Mouse (Mus musculus): ENCODE data around the gene Nsd2. TPM values are rescaled to one million over a fixed set of nuclear protein-coding genes. Genes with fewer than 3 reads are reported as not detected.

Gene Nsd2
- polyA plus RNA-seq, 1 experiment from 2014 or later: 12.1 TPM

GRCm38 (mm10) chr5:33875472-33875871 is 54.9 kb downstream of the Nsd2 start:
- H3K4me2 ChIP-seq (replicated peaks; ENCODE audit: low read depth): no peak overlapping the region
- no peaks in the 10 kb centered on the region for H3K27me3 ChIP-seq (replicated peaks; ENCODE audit: control insufficient read depth, insufficient read depth, low read length)
- no peak overlapping the region for H3K4me3 ChIP-seq (ENCODE audit: low read depth, low read length)
- 100% methylated on average over 1 of the region's 1 CpGs for WGBS
- peaks cover 52% of the 10 kb centered on the region for H3K36me3 ChIP-seq (ENCODE audit: control insufficient read depth, insufficient read depth)
- no peak overlapping the region for H3K27ac ChIP-seq (ENCODE audit: low read depth, low read length)
- H3K4me1 ChIP-seq (replicated peaks; ENCODE audit: control insufficient read depth, insufficient read depth, low read length): no peaks in the 10 kb centered on the region
- no peaks in the 10 kb centered on the region for H3K9me3 ChIP-seq (ENCODE audit: control insufficient read depth)
- TF ChIP-seq CTCF (IDR thresholded peaks at IDR 0.05; ENCODE audit: low read depth): no peak
- ATAC-seq: no peak
- H3K9ac ChIP-seq (ENCODE audit: low read depth, low read length): no peak overlapping the region

- Histone ChIP-seq H3K36me3 (ENCODE audit: control insufficient read depth, insufficient read depth) (peaks cover 73% of the 10 kb centered on the region), H3K27ac (ENCODE audit: low read depth, low read length) (no peak overlapping the region), H3K4me3 (ENCODE audit: low read depth, low read length) (no peak overlapping the region), H3K4me1 (replicated peaks; ENCODE audit: control insufficient read depth, insufficient read depth, low read length) (no peaks in the 10 kb centered on the region), H3K9me3 (ENCODE audit: control insufficient read depth) (no peaks in the 10 kb centered on the region), H3K27me3 (replicated peaks; ENCODE audit: control insufficient read depth, insufficient read depth, low read length) (no peaks in the 10 kb centered on the region), H3K9ac (ENCODE audit: low read depth, low read length) (no peak overlapping the region), H3K4me2 (replicated peaks; ENCODE audit: low read depth) (no peak overlapping the region)
- no peak for ATAC-seq
- TF ChIP-seq CTCF (IDR thresholded peaks at IDR 0.05; ENCODE audit: low read depth): no peak
- 95% methylated on average over 4 of the region's 4 CpGs for WGBS
Observed at GRCm38 (mm10) chr5:33881118-33881517, 60.6 kb downstream of the Nsd2 start.

- no peak for TF ChIP-seq CTCF (IDR thresholded peaks at IDR 0.05; ENCODE audit: low read depth)
- Histone ChIP-seq H3K4me1 (replicated peaks; ENCODE audit: control insufficient read depth, insufficient read depth, low read length) (no peaks in the 10 kb centered on the region), H3K27me3 (replicated peaks; ENCODE audit: control insufficient read depth, insufficient read depth, low read length) (no peaks in the 10 kb centered on the region), H3K4me2 (replicated peaks; ENCODE audit: low read depth) (no peak overlapping the region), H3K9me3 (ENCODE audit: control insufficient read depth) (no peaks in the 10 kb centered on the region), H3K9ac (ENCODE audit: low read depth, low read length) (no peak overlapping the region), H3K36me3 (ENCODE audit: control insufficient read depth, insufficient read depth) (peaks cover 82% of the 10 kb centered on the region), H3K4me3 (ENCODE audit: low read depth, low read length) (no peak overlapping the region), H3K27ac (ENCODE audit: low read depth, low read length) (no peak overlapping the region)
- 92% methylated on average over 6 of the region's 6 CpGs for WGBS
- ATAC-seq: no peak
Observed at GRCm38 (mm10) chr5:33893406-33893805, 72.9 kb downstream of the Nsd2 start.

GRCm38 (mm10) chr5:33895116-33895515 is 74.6 kb downstream of the Nsd2 start:
- H3K4me3 ChIP-seq (ENCODE audit: low read depth, low read length): no peak overlapping the region
- no peaks in the 10 kb centered on the region for H3K27me3 ChIP-seq (replicated peaks; ENCODE audit: control insufficient read depth, insufficient read depth, low read length)
- no peaks in the 10 kb centered on the region for H3K9me3 ChIP-seq (ENCODE audit: control insufficient read depth)
- WGBS: 77% methylated on average over 9 of the region's 9 CpGs
- peaks cover 90% of the 10 kb centered on the region for H3K36me3 ChIP-seq (ENCODE audit: control insufficient read depth, insufficient read depth)
- H3K9ac ChIP-seq (ENCODE audit: low read depth, low read length): no peak overlapping the region
- H3K4me2 ChIP-seq (replicated peaks; ENCODE audit: low read depth): no peak overlapping the region
- ATAC-seq: no peak
- no peak overlapping the region for H3K27ac ChIP-seq (ENCODE audit: low read depth, low read length)
- H3K4me1 ChIP-seq (replicated peaks; ENCODE audit: control insufficient read depth, insufficient read depth, low read length): no peaks in the 10 kb centered on the region
- no peak for TF ChIP-seq CTCF (IDR thresholded peaks at IDR 0.05; ENCODE audit: low read depth)

GRCm38 (mm10) chr5:33897158-33897557 is 76.6 kb downstream of the Nsd2 start:
- Histone ChIP-seq H3K9me3 (ENCODE audit: control insufficient read depth) (no peaks in the 10 kb centered on the region), H3K4me1 (replicated peaks; ENCODE audit: control insufficient read depth, insufficient read depth, low read length) (no peaks in the 10 kb centered on the region), H3K27me3 (replicated peaks; ENCODE audit: control insufficient read depth, insufficient read depth, low read length) (no peaks in the 10 kb centered on the region), H3K36me3 (ENCODE audit: control insufficient read depth, insufficient read depth) (peaks cover 89% of the 10 kb centered on the region), H3K9ac (ENCODE audit: low read depth, low read length) (no peak overlapping the region), H3K4me2 (replicated peaks; ENCODE audit: low read depth) (no peak overlapping the region), H3K4me3 (ENCODE audit: low read depth, low read length) (no peak overlapping the region), H3K27ac (ENCODE audit: low read depth, low read length) (no peak overlapping the region)
- no peak for ATAC-seq
- no peak for TF ChIP-seq CTCF (IDR thresholded peaks at IDR 0.05; ENCODE audit: low read depth)
- WGBS: 88% methylated on average over 2 of the region's 2 CpGs

- Histone ChIP-seq H3K4me1 (replicated peaks; ENCODE audit: control insufficient read depth, insufficient read depth, low read length) (no peaks in the 10 kb centered on the region), H3K9ac (ENCODE audit: low read depth, low read length) (no peak overlapping the region), H3K4me3 (ENCODE audit: low read depth, low read length) (no peak overlapping the region), H3K36me3 (ENCODE audit: control insufficient read depth, insufficient read depth) (peaks cover 88% of the 10 kb centered on the region), H3K4me2 (replicated peaks; ENCODE audit: low read depth) (no peak overlapping the region), H3K27me3 (replicated peaks; ENCODE audit: control insufficient read depth, insufficient read depth, low read length) (no peaks in the 10 kb centered on the region), H3K27ac (ENCODE audit: low read depth, low read length) (no peak overlapping the region), H3K9me3 (ENCODE audit: control insufficient read depth) (no peaks in the 10 kb centered on the region)
- WGBS: 86% methylated on average over 9 of the region's 9 CpGs
- no peak for ATAC-seq
- TF ChIP-seq CTCF (IDR thresholded peaks at IDR 0.05; ENCODE audit: low read depth): no peak
Observed at GRCm38 (mm10) chr5:33898671-33899070, 78.1 kb downstream of the Nsd2 start.

- no peaks in the 10 kb centered on the region for H3K27me3 ChIP-seq (replicated peaks; ENCODE audit: control insufficient read depth, insufficient read depth, low read length)
- WGBS: 91% methylated on average over 3 of the region's 3 CpGs
- no peak overlapping the region for H3K4me2 ChIP-seq (replicated peaks; ENCODE audit: low read depth)
- H3K9me3 ChIP-seq (ENCODE audit: control insufficient read depth): no peaks in the 10 kb centered on the region
- no peak for ATAC-seq
- H3K27ac ChIP-seq (ENCODE audit: low read depth, low read length): no peak overlapping the region
- H3K9ac ChIP-seq (ENCODE audit: low read depth, low read length): no peak overlapping the region
- H3K4me3 ChIP-seq (ENCODE audit: low read depth, low read length): no peak overlapping the region
- peaks cover 83% of the 10 kb centered on the region for H3K36me3 ChIP-seq (ENCODE audit: control insufficient read depth, insufficient read depth)
- H3K4me1 ChIP-seq (replicated peaks; ENCODE audit: control insufficient read depth, insufficient read depth, low read length): no peaks in the 10 kb centered on the region
- no peak for TF ChIP-seq CTCF (IDR thresholded peaks at IDR 0.05; ENCODE audit: low read depth)
Observed at GRCm38 (mm10) chr5:33899245-33899644, 78.7 kb downstream of the Nsd2 start.

All from intestine, postnatal 0 days (tissue).